Mouse (Mus musculus) limb, embryonic 15.5 days (tissue): Measurements from ENCODE around the gene Me1. TPM values are rescaled to one million over a fixed set of nuclear protein-coding genes. Genes with fewer than 3 reads are reported as not detected.

Source experiments
- ATAC-seq: fragments of 200-750 bp; cut with Nextera tagmentation; 2 replicates; pipeline ENCODE4 v1.8.0; 2017; ENCODE audit warnings: low read depth, moderate TSS enrichment; ENCODE audit not compliant: insufficient number of reproducible peaks, low FRiP score, low TSS enrichment
- H3K27ac ChIP-seq: fragments of 300-500 bp; sonication (generic); 2 replicates; pipeline ENCODE4 v1.5.1; 2015; ENCODE audit warnings: moderate library complexity, mild to moderate bottlenecking, inconsistent platforms
- H3K27me3 ChIP-seq: fragments of 300-500 bp; sonication (generic); 2 replicates; pipeline ENCODE4 v1.6.1; 2015; ENCODE audit warnings: inconsistent platforms
- H3K36me3 ChIP-seq: fragments of 300-500 bp; sonication (generic); 2 replicates; pipeline ENCODE4 v1.6.1; 2015; ENCODE audit warnings: inconsistent platforms
- H3K4me1 ChIP-seq: fragments of 300-500 bp; sonication (generic); 2 replicates; pipeline ENCODE4 v1.6.1; 2015; ENCODE audit warnings: inconsistent platforms
- H3K4me2 ChIP-seq: fragments of 300-500 bp; sonication (generic); 2 replicates; pipeline ENCODE4 v1.6.1; 2015; ENCODE audit warnings: mild to moderate bottlenecking, inconsistent platforms
- H3K4me3 ChIP-seq: fragments of 300-500 bp; sonication (generic); 2 replicates; pipeline ENCODE4 v1.5.1; 2015; ENCODE audit warnings: mild to moderate bottlenecking, inconsistent platforms
- H3K9ac ChIP-seq: fragments of 300-500 bp; sonication (generic); 2 replicates; pipeline ENCODE4 v1.6.1; 2015; ENCODE audit warnings: inconsistent platforms
- H3K9me3 ChIP-seq: fragments of 300-500 bp; sonication (generic); 2 replicates; pipeline ENCODE4 v1.6.1; 2016; ENCODE audit warnings: inconsistent platforms
- whole genome bisulfite sequencing: fragments of 180-500 bp; shearing (Covaris S2); methylation state at CpG from one replicate; pipeline ENCODE4 v1.1.7; 2015; 5-methylcytosine and 5-hydroxymethylcytosine counted together
- polyA plus RNA-seq: library from polyadenylated mRNA; unstranded; fragments of >200 nt; fragmentation: Nextera tagmentation; extraction: Ambion mirVana; gene quantifications from 2 replicates; pipeline ENCODE4 v1.2.1, GENCODE M21; 2015

Gene Me1
- 31.0 and 32.4 TPM in 2 replicates for polyA plus RNA-seq

GRCm38 (mm10) chr9:86695818-86696261, at the start of gene Me1:
Gene Me1, minus strand, starts transcription at chr9:86695953.
- peak within 1 kb of the TSS; percentile 76 for H3K4me3 ChIP-seq
- ATAC-seq: peak; percentile 65; the same call in 1 of the 2 replicates
- no peaks in the 10 kb centered on the region for H3K9me3 ChIP-seq
- WGBS: 4% methylated on average over 13 of the region's 46 CpGs
- H3K4me2 ChIP-seq: peak within 1 kb of the TSS; percentile 90
- peak within 1 kb of the TSS; percentile 77 for H3K9ac ChIP-seq
- no peaks in the 10 kb centered on the region for H3K36me3 ChIP-seq
- peak within 1 kb of the TSS; percentile 86 for H3K27ac ChIP-seq
- peaks cover 5% of the 10 kb centered on the region for H3K4me1 ChIP-seq
- H3K27me3 ChIP-seq: no peaks in the 10 kb centered on the region

- ATAC-seq: no peak
- Histone ChIP-seq H3K36me3 (no peaks in the 10 kb centered on the region), H3K27me3 (no peaks in the 10 kb centered on the region), H3K9ac (no peak overlapping the region), H3K4me1 (peaks cover 25% of the 10 kb centered on the region), H3K27ac (peak overlapping the region; percentile 61; the same call in 1 of the 2 replicates), H3K4me2 (peak overlapping the region; percentile 71), H3K9me3 (no peaks in the 10 kb centered on the region), H3K4me3 (peak overlapping the region; percentile 43)
- WGBS: 23% methylated on average over 5 of the region's 5 CpGs
Measured at GRCm38 (mm10) chr9:86744041-86744440, 48.3 kb upstream of the Me1 start.

GRCm38 (mm10) chr9:86742959-86743911, 47.5 kb upstream of the Me1 start, which contains the start of gene Prss35:
Gene Prss35, plus strand, starts transcription at chr9:86743649.
- Histone ChIP-seq H3K36me3 (no peaks in the 10 kb centered on the region), H3K4me3 (peak within 1 kb of the TSS; percentile 43), H3K4me1 (peaks cover 25% of the 10 kb centered on the region), H3K27ac (peak within 1 kb of the TSS; percentile 61), H3K4me2 (peak within 1 kb of the TSS; percentile 71), H3K9ac (peak within 1 kb of the TSS; percentile 21; the same call in 1 of the 2 replicates), H3K9me3 (no peaks in the 10 kb centered on the region), H3K27me3 (no peaks in the 10 kb centered on the region)
- 4% methylated on average over 19 of the region's 19 CpGs for WGBS
- peak; percentile 72; the same call in 1 of the 2 replicates for ATAC-seq

- H3K9ac ChIP-seq: no peak overlapping the region
- no peak overlapping the region for H3K4me3 ChIP-seq
- no peaks in the 10 kb centered on the region for H3K36me3 ChIP-seq
- no peaks in the 10 kb centered on the region for H3K9me3 ChIP-seq
- H3K4me1 ChIP-seq: peaks cover 15% of the 10 kb centered on the region
- WGBS: 52% methylated on average over 3 of the region's 3 CpGs
- H3K27me3 ChIP-seq: no peaks in the 10 kb centered on the region
- ATAC-seq: no peak
- no peak overlapping the region for H3K4me2 ChIP-seq
- no peak overlapping the region for H3K27ac ChIP-seq
Measured at GRCm38 (mm10) chr9:86739971-86740370, 44.2 kb upstream of the Me1 start.

GRCm38 (mm10) chr9:86738801-86739200, 43.0 kb upstream of the Me1 start:
- no peak for ATAC-seq

GRCm38 (mm10) chr9:86738067-86738466, 42.3 kb upstream of the Me1 start:
- Histone ChIP-seq H3K4me3 (no peak overlapping the region), H3K27ac (no peak overlapping the region), H3K4me2 (no peak overlapping the region), H3K4me1 (peaks cover 3% of the 10 kb centered on the region), H3K36me3 (no peaks in the 10 kb centered on the region), H3K27me3 (no peaks in the 10 kb centered on the region), H3K9me3 (no peaks in the 10 kb centered on the region), H3K9ac (no peak overlapping the region)
- no peak for ATAC-seq
- WGBS: 71% methylated on average over 1 of the region's 1 CpGs

More at GRCm38 (mm10) chr9:86738801-86739200, 43.0 kb upstream of the Me1 start:
- Histone ChIP-seq H3K9ac (no peak overlapping the region), H3K27me3 (no peaks in the 10 kb centered on the region), H3K4me2 (no peak overlapping the region), H3K4me1 (peaks cover 9% of the 10 kb centered on the region), H3K27ac (no peak overlapping the region), H3K36me3 (no peaks in the 10 kb centered on the region), H3K9me3 (no peaks in the 10 kb centered on the region), H3K4me3 (no peak overlapping the region)
- WGBS: 93% methylated on average over 8 of the region's 8 CpGs

GRCm38 (mm10) chr9:86736991-86737390, 41.2 kb upstream of the Me1 start:
- no peak overlapping the region for H3K4me3 ChIP-seq
- no peaks in the 10 kb centered on the region for H3K27me3 ChIP-seq
- H3K36me3 ChIP-seq: no peaks in the 10 kb centered on the region
- no peak overlapping the region for H3K27ac ChIP-seq
- no peak overlapping the region for H3K4me2 ChIP-seq
- no peaks in the 10 kb centered on the region for H3K4me1 ChIP-seq
- ATAC-seq: no peak
- H3K9ac ChIP-seq: no peak overlapping the region
- H3K9me3 ChIP-seq: no peaks in the 10 kb centered on the region
- WGBS: 81% methylated on average over 4 of the region's 4 CpGs

- Histone ChIP-seq H3K36me3 (no peaks in the 10 kb centered on the region), H3K9me3 (no peaks in the 10 kb centered on the region), H3K9ac (no peak overlapping the region), H3K27ac (no peak overlapping the region), H3K4me2 (no peak overlapping the region), H3K4me3 (no peak overlapping the region), H3K27me3 (no peaks in the 10 kb centered on the region), H3K4me1 (no peaks in the 10 kb centered on the region)
- WGBS: 63% methylated on average over 9 of the region's 9 CpGs
- ATAC-seq: no peak
Measured at GRCm38 (mm10) chr9:86734795-86735194, 39.0 kb upstream of the Me1 start.

- ATAC-seq: no peak
- Histone ChIP-seq H3K9ac (no peak overlapping the region), H3K27me3 (no peaks in the 10 kb centered on the region), H3K4me3 (no peak overlapping the region), H3K4me1 (no peaks in the 10 kb centered on the region), H3K36me3 (no peaks in the 10 kb centered on the region), H3K27ac (no peak overlapping the region), H3K4me2 (no peak overlapping the region), H3K9me3 (no peaks in the 10 kb centered on the region)
Measured at GRCm38 (mm10) chr9:86734357-86734756, 38.6 kb upstream of the Me1 start.

- Histone ChIP-seq H3K4me1 (0 out of 2 replicates have a peak, but pooled peaks cover 2% of the 10 kb centered on the region), H3K9me3 (no peaks in the 10 kb centered on the region), H3K4me2 (no peak overlapping the region), H3K36me3 (no peaks in the 10 kb centered on the region), H3K27ac (no peak overlapping the region), H3K27me3 (no peaks in the 10 kb centered on the region), H3K4me3 (no peak overlapping the region), H3K9ac (no peak overlapping the region)
- ATAC-seq: no peak
- 76% methylated on average over 3 of the region's 3 CpGs for WGBS
Measured at GRCm38 (mm10) chr9:86729811-86730210, 34.1 kb upstream of the Me1 start.

GRCm38 (mm10) chr9:86729084-86729483, 33.3 kb upstream of the Me1 start:
- Histone ChIP-seq H3K4me3 (no peak overlapping the region), H3K4me2 (no peak overlapping the region), H3K9me3 (no peaks in the 10 kb centered on the region), H3K4me1 (0 out of 2 replicates have a peak, but pooled peaks cover 2% of the 10 kb centered on the region), H3K27ac (no peak overlapping the region), H3K9ac (no peak overlapping the region), H3K36me3 (no peaks in the 10 kb centered on the region), H3K27me3 (no peaks in the 10 kb centered on the region)
- ATAC-seq: no peak
- 62% methylated on average over 1 of the region's 1 CpGs for WGBS

GRCm38 (mm10) chr9:86728214-86728814, 32.6 kb upstream of the Me1 start:
- Histone ChIP-seq H3K4me2 (no peak overlapping the region), H3K36me3 (no peaks in the 10 kb centered on the region), H3K9ac (no peak overlapping the region), H3K27me3 (no peaks in the 10 kb centered on the region), H3K4me1 (0 out of 2 replicates have a peak, but pooled peaks cover 2% of the 10 kb centered on the region), H3K9me3 (no peaks in the 10 kb centered on the region), H3K27ac (no peak overlapping the region), H3K4me3 (no peak overlapping the region)
- ATAC-seq: no peak
- WGBS: 79% methylated on average over 10 of the region's 10 CpGs
